Mouse (Mus musculus) Patski (cell line): Measurements from ENCODE around the gene Lbh. TPM values are rescaled to one million over a fixed set of nuclear protein-coding genes. Genes with fewer than 3 reads are reported as not detected.

Experiments
- ATAC-seq: fragments of 100-300 bp; one replicate; pipeline ENCODE4 v1.8.0; 2021
- CTCF ChIA-PET: fragments of 350-600 bp; sonication (Branson Sonifier 250); formaldehyde crosslinking; loops from one replicate; lab custom pipeline; 2022; ENCODE audit warnings: inconsistent platforms; lab: Charles Lee
- POLR2A ChIA-PET: fragments of 350-600 bp; sonication (Branson Sonifier 250); formaldehyde crosslinking; loops from one replicate; lab custom pipeline; 2022; ENCODE audit warnings: antibody characterized with exemption, inconsistent platforms; lab: Charles Lee
- DNase-seq: peaks from one replicate; pipeline ENCODE4 v3.0.0-alpha.2; 2011; ENCODE audit warnings: low read depth, low spot score
- H3K27me3 ChIP-seq: fragments of 371-371 bp; one replicate; pipeline ENCODE4 v1.5.1; 2021
- CTCF ChIP-seq: fragments of 100-300 bp; IDR thresholded peaks from one replicate; pipeline ENCODE4 v1.5.1; 2021
- in situ Hi-C: fragments of 300-500 bp; cut with MboI; formaldehyde crosslinking; loops from 3 replicates; pipeline ENCODE4 v1.11.1; 2018; ENCODE audit warnings: low pct_unique_long_range_greater_than_20kb, mixed read lengths
- polyA plus RNA-seq: library from polyadenylated mRNA; unstranded; gene quantifications from one replicate; pipeline ENCODE4 v1.2.3, GENCODE M21; 2021

Lbh gene
- polyA plus RNA-seq, 1 experiment from 2014 or later, result 72.5 TPM

DNA sequence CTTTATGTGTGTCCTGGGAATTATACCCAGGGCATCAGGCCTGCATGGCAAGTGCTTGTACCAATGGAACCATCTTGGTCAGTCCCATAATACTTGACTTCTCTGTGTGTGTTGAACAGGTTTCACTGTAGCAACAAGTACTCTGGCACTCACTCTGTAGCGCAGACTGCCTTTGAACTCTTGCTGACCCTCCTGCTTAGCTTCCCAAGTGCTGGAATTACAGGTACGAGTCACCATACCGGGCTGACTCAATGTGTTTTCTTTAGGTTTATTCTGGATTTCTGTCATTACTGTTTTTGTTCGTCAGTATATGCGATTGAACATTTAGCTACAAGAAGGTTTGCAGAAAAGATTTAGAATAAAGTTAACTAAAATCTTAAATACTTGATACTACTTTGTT lies 20.1 kb upstream of the Lbh start:
- ChIA-PET CTCF (no interaction called here), POLR2A (no interaction called here)
- in situ Hi-C loops, result no loop called here
- TF ChIP-seq CTCF, result no peak
- no peak for DNase-seq
- H3K27me3 ChIP-seq, result no peaks in the 10 kb centered on the region
- ATAC-seq, result no peak

GRCm38 (mm10) chr17:72898775-72899174 lies 19.3 kb upstream of the Lbh start:
- no peaks in the 10 kb centered on the region for H3K27me3 ChIP-seq
- TF ChIP-seq CTCF, result no peak
- DNase-seq (no peak), ATAC-seq (no peak)
- ChIA-PET POLR2A (no interaction called here), CTCF (no interaction called here)
- in situ Hi-C loops, result no loop called here

DNA sequence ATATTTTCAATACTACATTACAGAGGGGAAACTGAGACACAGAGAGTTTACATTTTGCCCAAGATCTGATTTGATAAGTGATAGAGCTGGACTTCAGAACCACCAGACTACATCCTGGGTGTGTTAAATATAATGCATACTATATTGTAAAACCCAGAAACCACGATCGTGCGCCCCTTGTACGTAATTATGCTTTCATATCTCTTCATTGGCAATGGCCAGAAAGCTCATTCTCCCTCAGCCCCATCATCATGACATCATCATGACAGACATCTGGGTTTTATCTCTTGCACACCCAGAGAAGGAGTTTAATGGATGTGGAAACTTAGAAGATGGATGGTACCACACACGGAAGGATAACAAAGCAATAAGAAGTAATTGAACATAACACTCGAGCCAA lies 17.1 kb upstream of the Lbh start:
- ChIA-PET CTCF (no interaction called here), POLR2A (no interaction called here)
- DNase-seq (no peak), ATAC-seq (no peak)
- in situ Hi-C loops, result no loop called here
- H3K27me3 ChIP-seq, result no peaks in the 10 kb centered on the region
- no peak for TF ChIP-seq CTCF

DNA sequence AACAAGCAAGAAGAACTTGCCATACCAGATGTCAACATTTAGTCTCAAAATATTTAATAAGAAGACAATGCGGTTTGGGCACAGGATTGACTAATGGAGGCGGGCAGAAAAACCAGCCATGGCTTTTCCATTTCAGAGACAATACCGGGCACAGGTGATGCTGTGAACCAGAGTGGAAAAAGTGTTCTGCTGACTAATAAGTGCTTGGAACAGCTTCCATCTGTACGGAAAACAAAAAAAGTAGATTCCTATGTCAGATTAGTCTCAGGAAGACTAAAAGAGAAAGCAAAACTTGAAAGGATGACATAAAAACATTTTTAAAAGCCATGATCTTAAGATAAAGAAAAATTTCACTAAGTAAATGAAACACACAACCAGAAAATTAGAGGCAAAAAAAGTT lies 16.4 kb upstream of the Lbh start:
- DNase-seq (no peak), ATAC-seq (no peak)
- no peaks in the 10 kb centered on the region for H3K27me3 ChIP-seq
- in situ Hi-C loops, result no loop called here
- CTCF ChIA-PET, result no interaction called here
- POLR2A ChIA-PET, result no interaction called here
- no peak for TF ChIP-seq CTCF

- no peaks in the 10 kb centered on the region for H3K27me3 ChIP-seq
- no peak for DNase-seq
- in situ Hi-C loops, result no loop called here
- ATAC-seq, result no peak
- ChIA-PET POLR2A (no interaction called here), CTCF (no interaction called here)
- TF ChIP-seq CTCF, result no peak
These were observed 14.8 kb upstream of the Lbh start for GRCm38 (mm10) chr17:72903321-72903720.

- in situ Hi-C loops, result no loop called here
- ATAC-seq (no peak), DNase-seq (no peak)
- ChIA-PET CTCF (no interaction called here), POLR2A (no interaction called here)
- no peak for TF ChIP-seq CTCF
- no peaks in the 10 kb centered on the region for H3K27me3 ChIP-seq
These were observed 14.1 kb upstream of the Lbh start for GRCm38 (mm10) chr17:72903921-72904421.

- CTCF ChIA-PET, result no interaction called here
- in situ Hi-C loops, result no loop called here
- TF ChIP-seq CTCF, result no peak
- POLR2A ChIA-PET, result no interaction called here
- no peaks in the 10 kb centered on the region for H3K27me3 ChIP-seq
- DNase-seq (no peak), ATAC-seq (no peak)
These were observed 13.2 kb upstream of the Lbh start for GRCm38 (mm10) chr17:72904873-72905272.

GRCm38 (mm10) chr17:72906231-72906896 lies 11.7 kb upstream of the Lbh start:
- POLR2A ChIA-PET, result no interaction called here
- no peaks in the 10 kb centered on the region for H3K27me3 ChIP-seq
- ATAC-seq (no peak), DNase-seq (no peak)
- TF ChIP-seq CTCF, result no peak
- CTCF ChIA-PET, result no interaction called here
- in situ Hi-C loops, result no loop called here

DNA sequence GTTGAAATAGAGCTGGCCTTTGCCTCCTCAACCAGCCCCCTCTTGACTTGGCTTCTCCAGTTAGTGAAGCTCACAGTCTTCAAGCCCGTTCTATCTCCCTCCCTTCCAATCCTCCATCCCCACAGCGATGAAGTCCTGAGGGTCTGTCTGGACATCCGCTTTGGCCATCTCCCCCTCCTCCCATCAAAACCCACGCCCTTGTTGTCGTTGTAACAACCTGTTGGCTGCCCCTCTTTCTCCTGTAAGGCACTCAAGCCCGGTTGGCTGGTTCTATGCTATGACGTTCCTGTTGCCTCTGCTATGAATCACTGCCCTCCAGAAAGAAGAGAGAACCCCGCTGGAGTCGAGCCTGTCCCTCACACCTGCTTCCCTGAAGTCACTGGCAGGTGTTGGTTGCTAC lies 10.9 kb upstream of the Lbh start:
- ChIA-PET CTCF (no interaction called here), POLR2A (no interaction called here)
- ATAC-seq (no peak), DNase-seq (no peak)
- no peaks in the 10 kb centered on the region for H3K27me3 ChIP-seq
- in situ Hi-C loops, result no loop called here
- no peak for TF ChIP-seq CTCF

GRCm38 (mm10) chr17:72907777-72908176 lies 10.3 kb upstream of the Lbh start:
- no peaks in the 10 kb centered on the region for H3K27me3 ChIP-seq
- ChIA-PET CTCF (interaction anchor here (1.0 kb wide), 1 partner anchor 19 kb away, joined by 3 read pairs; no protein-coding TSS in a partner anchor), POLR2A (no interaction called here)
- ATAC-seq (no peak), DNase-seq (no peak)
- in situ Hi-C loops, result no loop called here
- TF ChIP-seq CTCF, result no peak

- DNase-seq, result no peak
- ATAC-seq, result no peak
- no peaks in the 10 kb centered on the region for H3K27me3 ChIP-seq
- ChIA-PET POLR2A (interaction anchor here (0.7 kb wide), 1 partner anchor 37 kb away, joined by 3 read pairs; no protein-coding TSS in a partner anchor), CTCF (interaction anchor here (1.0 kb wide), 1 partner anchor 20 kb away, joined by 3 read pairs; no protein-coding TSS in a partner anchor)
- no peak for TF ChIP-seq CTCF
- in situ Hi-C loops, result no loop called here
These were observed 9.5 kb upstream of the Lbh start for GRCm38 (mm10) chr17:72908561-72908960.
